Mouse (Mus musculus): Measurements from ENCODE around the gene Mtpn. TPM values are rescaled to one million over a fixed set of nuclear protein-coding genes. Genes with fewer than 3 reads are reported as not detected.

The Mtpn gene
- total RNA-seq, 1 experiment from 2014 or later = 193 TPM

DNA sequence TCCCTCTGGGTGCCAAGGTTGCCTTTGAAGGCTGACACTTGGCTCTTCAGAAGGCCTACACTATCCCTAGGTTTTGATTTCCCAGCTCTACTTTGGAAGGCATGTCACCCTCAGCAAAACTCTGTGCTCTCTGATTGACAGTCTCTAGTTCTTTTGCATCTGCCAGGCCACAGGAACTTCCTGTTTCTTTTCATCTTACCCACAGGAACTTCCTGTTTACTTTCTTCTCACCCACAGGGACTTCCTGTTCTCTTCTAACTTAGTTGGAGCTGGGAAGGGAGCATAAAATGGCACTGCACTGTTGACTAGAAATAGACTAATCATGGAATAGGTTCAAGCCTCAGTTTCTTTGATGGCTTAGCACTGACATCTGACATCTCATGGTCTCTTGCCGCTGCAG lies 77.2 kb downstream of the Mtpn start:
- peak; percentile 84 for ATAC-seq (ENCODE audit: extremely low read depth, insufficient number of reproducible peaks, low FRiP score, poor library complexity, severe bottlenecking)

Other genes starting within 250 kb of the Mtpn start
- gene Slc13a4, start 231.8 kb downstream of the Mtpn start, total RNA-seq (2017) = 0.25 TPM in 1 of 2 replicates, not detected in the other
- gene Fam180a, start 213.7 kb downstream of the Mtpn start, total RNA-seq (2017) = not detected in 2 replicates